Mouse (Mus musculus): ENCODE results near the gene Vmn1r227. TPM values are rescaled to one million over a fixed set of nuclear protein-coding genes. Genes with fewer than 3 reads are reported as not detected.

The Vmn1r227 gene
- not detected in 2 replicates for polyA plus RNA-seq (2015; fragmentation: Nextera tagmentation; extraction: Ambion mirVana)

DNA sequence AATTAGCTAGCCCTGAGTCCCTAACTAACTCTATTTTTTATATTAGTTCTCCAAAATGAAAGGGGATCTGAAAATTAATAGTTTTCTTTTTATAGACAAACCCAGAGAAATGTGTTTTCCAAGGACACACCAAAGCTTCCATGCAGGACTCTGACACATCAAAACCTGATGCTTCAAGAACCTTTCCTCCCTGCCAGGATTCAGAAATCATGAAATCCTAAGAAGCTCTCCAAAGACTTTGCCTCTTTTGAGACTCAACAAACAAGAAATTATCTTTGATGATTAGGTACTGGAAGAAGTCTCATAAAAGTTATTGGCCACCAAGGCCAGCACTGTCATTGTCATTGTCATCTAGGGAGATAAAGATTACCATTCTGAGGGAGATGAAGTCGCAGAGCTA, at the start of gene Vmn1r227:
Gene Vmn1r227 (plus strand): TSS at position 301 of the 400 bp plus-strand sequence.
- H3K36me3 ChIP-seq: no peaks in the 10 kb centered on the region
- no peak within 1 kb of the TSS for H3K4me3 ChIP-seq (replicated peaks)
- H3K4me1 ChIP-seq: no peaks in the 10 kb centered on the region
- no peak for ATAC-seq (ENCODE audit: low FRiP score)
- WGBS: 56% methylated on average over 1 of the region's 1 CpGs
- H3K27me3 ChIP-seq (replicated peaks): no peaks in the 10 kb centered on the region
- no peak within 1 kb of the TSS for H3K27ac ChIP-seq (replicated peaks)
- H3K9me3 ChIP-seq (replicated peaks): peaks cover 2% of the 10 kb centered on the region; the same call in 1 of the 2 replicates
- no peak within 1 kb of the TSS for H3K4me2 ChIP-seq
- no peak within 1 kb of the TSS for H3K9ac ChIP-seq (replicated peaks)

- H3K9ac ChIP-seq (replicated peaks): no peak within 1 kb of the TSS
- no peak within 1 kb of the TSS for H3K4me3 ChIP-seq (replicated peaks)
- H3K27me3 ChIP-seq (replicated peaks): no peaks in the 10 kb centered on the region
- H3K4me1 ChIP-seq: no peaks in the 10 kb centered on the region
- H3K36me3 ChIP-seq: no peaks in the 10 kb centered on the region
- peaks cover 9% of the 10 kb centered on the region; the same call in 1 of the 2 replicates for H3K9me3 ChIP-seq (replicated peaks)
- H3K27ac ChIP-seq (replicated peaks): no peak within 1 kb of the TSS
- no peak within 1 kb of the TSS for H3K4me2 ChIP-seq
- ATAC-seq (ENCODE audit: low FRiP score): no peak
Measured at GRCm38 (mm10) chr17:20682543-20682942, 47.1 kb upstream of the Vmn1r227 start, which contains the start of gene Vmn1r226. Vmn1r226 (plus strand) TSS chr17:20682843.

- Histone ChIP-seq H3K9ac (replicated peaks) (no peak within 1 kb of the TSS), H3K4me2 (no peak within 1 kb of the TSS), H3K27me3 (replicated peaks) (no peaks in the 10 kb centered on the region), H3K4me3 (replicated peaks) (no peak within 1 kb of the TSS), H3K9me3 (replicated peaks) (peaks cover 5% of the 10 kb centered on the region), H3K27ac (replicated peaks) (no peak within 1 kb of the TSS), H3K36me3 (no peaks in the 10 kb centered on the region), H3K4me1 (no peaks in the 10 kb centered on the region)
- no peak for ATAC-seq (ENCODE audit: low FRiP score)
Measured at GRCm38 (mm10) chr17:20786057-20786456, 56.4 kb downstream of the Vmn1r227 start, which contains the start of gene Vmn1r228. Vmn1r228 (minus strand) TSS chr17:20786157.

Other genes starting within 250 kb of the Vmn1r227 start
- not detected in 2 replicates for gene Vmn2r108, start 248.5 kb upstream of the Vmn1r227 start, polyA plus RNA-seq (2015; fragmentation: Nextera tagmentation; extraction: Ambion mirVana)
- not detected in 2 replicates for gene Vmn1r225, start 231.7 kb upstream of the Vmn1r227 start, polyA plus RNA-seq (2015; fragmentation: Nextera tagmentation; extraction: Ambion mirVana)
- gene Vmn2r109, start 165.1 kb upstream of the Vmn1r227 start, polyA plus RNA-seq (2015; fragmentation: Nextera tagmentation; extraction: Ambion mirVana): not detected in 2 replicates
- not detected in 2 replicates for gene Vmn2r110, start 133.4 kb upstream of the Vmn1r227 start, polyA plus RNA-seq (2015; fragmentation: Nextera tagmentation; extraction: Ambion mirVana)
- gene Fpr-rs3, start 105.0 kb upstream of the Vmn1r227 start, polyA plus RNA-seq (2015; fragmentation: Nextera tagmentation; extraction: Ambion mirVana): not detected in 2 replicates
- not detected in 2 replicates for gene Vmn1r226, start 47.0 kb upstream of the Vmn1r227 start, polyA plus RNA-seq (2015; fragmentation: Nextera tagmentation; extraction: Ambion mirVana)
- gene Vmn1r228, start 56.3 kb downstream of the Vmn1r227 start, polyA plus RNA-seq (2015; fragmentation: Nextera tagmentation; extraction: Ambion mirVana): not detected in 2 replicates
- gene Vmn1r229, start 81.7 kb downstream of the Vmn1r227 start, polyA plus RNA-seq (2015; fragmentation: Nextera tagmentation; extraction: Ambion mirVana): 0.01 TPM in 1 of 2 replicates, not detected in the other
- gene Vmn1r230, start 110.6 kb downstream of the Vmn1r227 start, polyA plus RNA-seq (2015; fragmentation: Nextera tagmentation; extraction: Ambion mirVana): not detected in 2 replicates
- gene Vmn1r231, start 175.2 kb downstream of the Vmn1r227 start, polyA plus RNA-seq (2015; fragmentation: Nextera tagmentation; extraction: Ambion mirVana): not detected in 2 replicates
- gene Vmn1r232, start 189.9 kb downstream of the Vmn1r227 start, polyA plus RNA-seq (2015; fragmentation: Nextera tagmentation; extraction: Ambion mirVana): not detected in 2 replicates
- 748 and 813 TPM in 2 replicates for gene Ppp2r1a, start 215.5 kb downstream of the Vmn1r227 start, polyA plus RNA-seq (2015; fragmentation: Nextera tagmentation; extraction: Ambion mirVana)